Mouse (Mus musculus) hindbrain, embryonic 10.5 days (tissue): ENCODE data around the gene Bbx. TPM values are rescaled to one million over a fixed set of nuclear protein-coding genes. Genes with fewer than 3 reads are reported as not detected.

Experiments used
- DNase-seq: peaks from one replicate; pipeline ENCODE4 v3.0.0-alpha.2; 2017; ENCODE audit warnings: low spot score
- H3K27ac ChIP-seq: fragments of 300-500 bp; sonication (generic); 2 replicates; pipeline ENCODE4 v1.5.1; 2016; ENCODE audit warnings: mild to moderate bottlenecking, moderate library complexity
- H3K27me3 ChIP-seq: fragments of 300-500 bp; sonication (generic); 2 replicates; pipeline ENCODE4 v1.6.1; 2016; ENCODE audit warnings: mild to moderate bottlenecking; ENCODE audit not compliant: poor library complexity, insufficient read depth, severe bottlenecking
- H3K36me3 ChIP-seq: fragments of 300-500 bp; sonication (generic); 2 replicates; pipeline ENCODE4 v1.6.1; 2016; ENCODE audit warnings: mild to moderate bottlenecking, moderate library complexity
- H3K4me1 ChIP-seq: fragments of 300-500 bp; sonication (generic); replicated peaks from 2 replicates; pipeline ENCODE4 v1.6.1; 2016; ENCODE audit warnings: mild to moderate bottlenecking
- H3K4me3 ChIP-seq: fragments of 300-500 bp; sonication (generic); 2 replicates; pipeline ENCODE4 v1.5.1; 2016; ENCODE audit warnings: mild to moderate bottlenecking, moderate library complexity
- H3K9me3 ChIP-seq: fragments of 300-500 bp; sonication (generic); 2 replicates; pipeline ENCODE4 v1.6.1; 2016; ENCODE audit warnings: mild to moderate bottlenecking, moderate library complexity
- WGBS: fragments of 180-500 bp; shearing (Covaris S2); methylation state at CpG from one replicate; pipeline ENCODE4 v1.1.7; 2016; 5-methylcytosine and 5-hydroxymethylcytosine counted together
- polyA plus RNA-seq: library from polyadenylated mRNA; unstranded; fragments of >200 nt; fragmentation: Nextera tagmentation; extraction: Ambion mirVana; gene quantifications from 2 replicates; pipeline ENCODE4 v1.2.1, GENCODE M21; 2016

Gene Bbx
- polyA plus RNA-seq, 1 experiment from 2014 or later, result 30.7 TPM

- Histone ChIP-seq H3K4me1 (peaks cover 22% of the 10 kb centered on the region), H3K9me3 (no peaks in the 10 kb centered on the region), H3K27ac (peak overlapping the region; percentile 96), H3K4me3 (peak overlapping the region; percentile 96), H3K27me3 (no peaks in the 10 kb centered on the region), H3K36me3 (no peaks in the 10 kb centered on the region)
- peak; percentile 72 for DNase-seq
- WGBS, result under 1% methylated on average over 72 of the region's 72 CpGs
Observed at GRCm38 (mm10) chr16:50431011-50431981, 894 bp downstream of the Bbx start.

GRCm38 (mm10) chr16:50430515-50430877, 1.7 kb downstream of the Bbx start:
- DNase-seq, result no peak
- WGBS, result under 1% methylated on average over 12 of the region's 12 CpGs
- Histone ChIP-seq H3K27me3 (no peaks in the 10 kb centered on the region), H3K36me3 (no peaks in the 10 kb centered on the region), H3K4me3 (peak overlapping the region; percentile 96), H3K9me3 (no peaks in the 10 kb centered on the region), H3K4me1 (peaks cover 22% of the 10 kb centered on the region), H3K27ac (peak overlapping the region; percentile 96)

- Histone ChIP-seq H3K4me1 (peaks cover 22% of the 10 kb centered on the region), H3K36me3 (0 out of 2 replicates have a peak, but pooled peaks cover 3% of the 10 kb centered on the region), H3K27me3 (no peaks in the 10 kb centered on the region), H3K27ac (peak overlapping the region; percentile 96), H3K4me3 (peak overlapping the region; percentile 96), H3K9me3 (no peaks in the 10 kb centered on the region)
- DNase-seq, result peak; percentile 68
- WGBS, result under 1% methylated on average over 69 of the region's 69 CpGs
Observed at GRCm38 (mm10) chr16:50429692-50430514, 2.3 kb downstream of the Bbx start.

- Histone ChIP-seq H3K27me3 (no peaks in the 10 kb centered on the region), H3K4me3 (peak overlapping the region; percentile 96), H3K9me3 (no peaks in the 10 kb centered on the region), H3K4me1 (peaks cover 22% of the 10 kb centered on the region), H3K36me3 (0 out of 2 replicates have a peak, but pooled peaks cover 4% of the 10 kb centered on the region), H3K27ac (peak overlapping the region; percentile 96)
- DNase-seq, result peak; percentile 53
- WGBS, result 3% methylated on average over 23 of the region's 23 CpGs
Observed at GRCm38 (mm10) chr16:50428871-50429691, 3.1 kb downstream of the Bbx start.

GRCm38 (mm10) chr16:50420130-50420529, 12.1 kb downstream of the Bbx start:
- Histone ChIP-seq H3K4me1 (no peaks in the 10 kb centered on the region), H3K27me3 (no peaks in the 10 kb centered on the region), H3K4me3 (no peak overlapping the region), H3K27ac (no peak overlapping the region), H3K9me3 (no peaks in the 10 kb centered on the region), H3K36me3 (peaks cover 10% of the 10 kb centered on the region)
- DNase-seq, result peak; percentile 15
- WGBS, result 19% methylated on average over 1 of the region's 1 CpGs

- DNase-seq, result no peak
- H3K27ac ChIP-seq, result no peak overlapping the region
- no peaks in the 10 kb centered on the region for H3K9me3 ChIP-seq
- no peak overlapping the region for H3K4me3 ChIP-seq
- no peaks in the 10 kb centered on the region for H3K27me3 ChIP-seq
- WGBS, result 80% methylated on average over 8 of the region's 8 CpGs
- H3K36me3 ChIP-seq, result peaks cover 15% of the 10 kb centered on the region
- no peaks in the 10 kb centered on the region for H3K4me1 ChIP-seq
Observed at GRCm38 (mm10) chr16:50415406-50415805, 16.8 kb downstream of the Bbx start.

- no peaks in the 10 kb centered on the region for H3K9me3 ChIP-seq
- WGBS, result 88% methylated on average over 5 of the region's 5 CpGs
- no peak for DNase-seq
- no peak overlapping the region for H3K4me3 ChIP-seq
- no peaks in the 10 kb centered on the region for H3K27me3 ChIP-seq
- no peak overlapping the region for H3K27ac ChIP-seq
- H3K36me3 ChIP-seq, result peaks cover 13% of the 10 kb centered on the region
- H3K4me1 ChIP-seq, result no peaks in the 10 kb centered on the region
Observed at GRCm38 (mm10) chr16:50402851-50403250, 29.3 kb downstream of the Bbx start.

GRCm38 (mm10) chr16:50399775-50400174, 32.4 kb downstream of the Bbx start:
- no peak for DNase-seq
- H3K36me3 ChIP-seq, result peaks cover 13% of the 10 kb centered on the region
- WGBS, result 94% methylated on average over 6 of the region's 6 CpGs
- no peaks in the 10 kb centered on the region for H3K4me1 ChIP-seq
- no peak overlapping the region for H3K4me3 ChIP-seq
- H3K27ac ChIP-seq, result no peak overlapping the region
- H3K9me3 ChIP-seq, result no peaks in the 10 kb centered on the region
- no peaks in the 10 kb centered on the region for H3K27me3 ChIP-seq

- H3K36me3 ChIP-seq, result peaks cover 13% of the 10 kb centered on the region
- no peak overlapping the region for H3K27ac ChIP-seq
- H3K9me3 ChIP-seq, result no peaks in the 10 kb centered on the region
- no peaks in the 10 kb centered on the region for H3K4me1 ChIP-seq
- WGBS, result 82% methylated on average over 4 of the region's 4 CpGs
- H3K27me3 ChIP-seq, result no peaks in the 10 kb centered on the region
- DNase-seq, result no peak
- no peak overlapping the region for H3K4me3 ChIP-seq
Observed at GRCm38 (mm10) chr16:50398564-50398963, 33.6 kb downstream of the Bbx start.

GRCm38 (mm10) chr16:50395928-50396612, 36.1 kb downstream of the Bbx start:
- Histone ChIP-seq H3K27ac (no peak overlapping the region), H3K9me3 (no peaks in the 10 kb centered on the region), H3K27me3 (no peaks in the 10 kb centered on the region), H3K36me3 (0 out of 2 replicates have a peak, but pooled peaks cover 5% of the 10 kb centered on the region), H3K4me1 (no peaks in the 10 kb centered on the region), H3K4me3 (no peak overlapping the region)
- DNase-seq, result no peak
- WGBS, result 87% methylated on average over 6 of the region's 6 CpGs

GRCm38 (mm10) chr16:50388499-50388898, 43.7 kb downstream of the Bbx start:
- H3K27me3 ChIP-seq, result peaks cover 2% of the 10 kb centered on the region; the same call in 1 of the 2 replicates
- no peak for DNase-seq
- WGBS, result 85% methylated on average over 3 of the region's 3 CpGs
- H3K27ac ChIP-seq, result no peak overlapping the region
- no peaks in the 10 kb centered on the region for H3K4me1 ChIP-seq
- 0 out of 2 replicates have a peak, but pooled peaks cover 7% of the 10 kb centered on the region for H3K36me3 ChIP-seq
- H3K9me3 ChIP-seq, result no peaks in the 10 kb centered on the region
- H3K4me3 ChIP-seq, result no peak overlapping the region

GRCm38 (mm10) chr16:50383541-50383940, 48.6 kb downstream of the Bbx start:
- WGBS, result 91% methylated on average over 8 of the region's 8 CpGs

More at GRCm38 (mm10) chr16:50383541-50383940, 48.6 kb downstream of the Bbx start:
- no peak overlapping the region for H3K4me3 ChIP-seq
- peaks cover 24% of the 10 kb centered on the region for H3K4me1 ChIP-seq
- DNase-seq, result no peak
- no peaks in the 10 kb centered on the region for H3K36me3 ChIP-seq
- H3K27ac ChIP-seq, result no peak overlapping the region
- no peaks in the 10 kb centered on the region for H3K9me3 ChIP-seq
- H3K27me3 ChIP-seq, result peaks cover 9% of the 10 kb centered on the region; the same call in 1 of the 2 replicates
